Mouse (Mus musculus): ENCODE data around the gene Gpc1. TPM values are rescaled to one million over a fixed set of nuclear protein-coding genes. Genes with fewer than 3 reads are reported as not detected.

Gpc1 gene
- polyA plus RNA-seq, 1 experiment from 2014 or later: 41.8 TPM

DNA sequence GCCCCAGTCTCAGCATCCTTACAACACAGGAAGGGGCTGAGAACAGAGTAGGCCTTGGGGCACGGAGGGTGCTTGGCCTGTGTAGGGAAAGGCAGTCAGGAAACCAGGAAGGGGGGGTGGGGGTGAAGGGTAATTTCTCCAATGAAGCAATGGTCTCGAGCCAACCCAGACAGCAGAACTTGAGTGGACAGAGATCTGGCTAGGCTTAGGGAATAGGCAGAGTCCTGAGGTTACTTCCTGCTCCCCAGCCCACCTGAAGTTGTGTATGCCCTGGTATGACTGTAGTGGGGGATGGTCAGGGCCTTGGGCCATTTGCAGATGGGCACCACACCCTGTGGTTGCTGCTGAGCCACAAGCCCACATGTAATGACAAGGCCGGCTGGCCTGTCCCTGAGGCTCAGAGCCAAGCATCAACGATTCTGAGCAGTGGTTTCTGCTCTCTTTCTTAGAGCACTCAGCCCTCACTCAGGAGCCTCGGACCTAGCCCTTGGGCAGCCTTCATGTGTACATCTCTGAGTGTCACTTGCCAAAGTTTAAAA lies 15.6 kb upstream of the Gpc1 start:
- H3K4me1 ChIP-seq (ENCODE audit: control insufficient read depth, insufficient read depth, low read length): no peaks in the 10 kb centered on the region
- H3K4me3 ChIP-seq (ENCODE audit: low read depth, low read length): no peak overlapping the region
- no peak overlapping the region for H3K27ac ChIP-seq (ENCODE audit: low read depth, low read length)
- DNase-seq (ENCODE audit: low spot score, missing footprints): no peak
- no peaks in the 10 kb centered on the region for H3K9me3 ChIP-seq (ENCODE audit: control insufficient read depth, low read length)
- ATAC-seq (ENCODE audit: low FRiP score): no peak
- no peak overlapping the region for H3K4me2 ChIP-seq
- no peaks in the 10 kb centered on the region for H3K27me3 ChIP-seq (ENCODE audit: control insufficient read depth, insufficient read depth, low read length)
- H3K9ac ChIP-seq (ENCODE audit: low read length): no peak overlapping the region
- H3K36me3 ChIP-seq (ENCODE audit: control insufficient read depth, insufficient read depth, low read length): no peaks in the 10 kb centered on the region
- WGBS: 89% methylated on average over 5 of the region's 5 CpGs

- no peak for ATAC-seq (ENCODE audit: low FRiP score)
- H3K4me3 ChIP-seq (ENCODE audit: low read depth, low read length): peak overlapping the region; percentile 88
- H3K36me3 ChIP-seq (ENCODE audit: control insufficient read depth, insufficient read depth, low read length): peaks cover 8% of the 10 kb centered on the region; the same call in 1 of the 2 replicates
- H3K4me2 ChIP-seq: peak overlapping the region; percentile 80
- no peak for DNase-seq (ENCODE audit: low spot score, missing footprints)
- peak overlapping the region; percentile 99 for H3K9ac ChIP-seq (ENCODE audit: low read length)
- peaks cover 15% of the 10 kb centered on the region for H3K4me1 ChIP-seq (ENCODE audit: control insufficient read depth, insufficient read depth, low read length)
- H3K27me3 ChIP-seq (ENCODE audit: control insufficient read depth, insufficient read depth, low read length): 0 out of 2 replicates have a peak, but pooled peaks cover 2% of the 10 kb centered on the region
- peak overlapping the region; percentile 90; the same call in 1 of the 2 replicates for H3K27ac ChIP-seq (ENCODE audit: low read depth, low read length)
- no peaks in the 10 kb centered on the region for H3K9me3 ChIP-seq (ENCODE audit: control insufficient read depth, low read length)
- WGBS: 7% methylated on average over 13 of the region's 13 CpGs
Observed at GRCm38 (mm10) chr1:92830626-92831187, 738 bp upstream of the Gpc1 start.

DNA sequence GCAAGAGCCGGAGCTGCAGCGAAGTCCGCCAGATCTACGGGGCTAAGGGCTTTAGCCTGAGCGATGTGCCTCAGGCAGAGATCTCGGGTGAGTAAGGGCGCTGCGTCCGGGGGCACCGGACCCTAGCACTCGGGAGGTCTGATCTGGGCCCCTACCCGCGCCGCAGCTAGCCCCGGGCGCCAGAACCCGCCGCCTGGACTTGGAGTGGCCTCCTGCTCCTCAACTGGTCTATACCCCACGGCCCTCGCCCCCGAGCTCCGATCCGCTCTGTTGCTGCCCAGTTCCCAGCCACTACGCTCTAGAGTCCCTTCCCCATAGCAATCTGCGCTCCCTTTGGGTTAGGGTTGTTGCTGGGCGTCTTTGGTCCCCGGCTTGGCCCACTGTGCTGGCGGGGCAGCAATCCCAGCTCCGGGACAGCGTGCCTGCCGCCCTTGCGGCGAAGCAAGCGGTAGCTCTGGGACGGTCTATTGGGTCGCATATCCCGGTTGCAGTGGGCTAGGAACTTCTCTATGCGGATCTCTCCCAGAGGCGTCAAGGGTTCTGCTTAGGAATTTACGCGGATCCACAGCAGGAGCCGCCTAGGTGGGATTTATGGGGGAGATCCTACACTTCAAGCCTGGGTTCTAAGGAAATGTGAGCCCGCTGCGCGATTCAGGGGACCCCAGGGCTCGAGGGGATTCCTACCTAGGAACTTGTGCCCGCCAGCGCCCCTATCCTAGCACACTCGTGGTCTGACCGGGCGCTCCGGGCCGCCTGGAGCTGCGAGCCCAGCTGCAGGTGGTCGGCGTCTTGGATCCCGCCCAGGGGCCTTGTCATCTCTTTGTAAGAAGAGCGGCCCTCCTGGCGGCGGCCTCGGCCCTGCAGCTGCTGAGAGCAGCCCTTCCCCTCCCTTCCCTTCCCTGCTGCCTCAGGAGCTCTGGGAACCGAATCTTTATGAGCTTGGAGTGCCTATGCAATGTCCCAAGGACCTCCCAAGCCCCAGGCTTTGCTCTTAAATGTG lies 866 bp downstream of the Gpc1 start:
- DNase-seq (ENCODE audit: low spot score, missing footprints) (peak; percentile 97), ATAC-seq (ENCODE audit: low FRiP score) (peak; percentile 43)
- Histone ChIP-seq H3K9ac (ENCODE audit: low read length) (peak overlapping the region; percentile 99), H3K4me2 (peak overlapping the region; percentile 80), H3K9me3 (ENCODE audit: control insufficient read depth, low read length) (no peaks in the 10 kb centered on the region), H3K4me1 (ENCODE audit: control insufficient read depth, insufficient read depth, low read length) (peaks cover 15% of the 10 kb centered on the region), H3K27me3 (ENCODE audit: control insufficient read depth, insufficient read depth, low read length) (0 out of 2 replicates have a peak, but pooled peaks cover 2% of the 10 kb centered on the region), H3K4me3 (ENCODE audit: low read depth, low read length) (peak overlapping the region; percentile 88), H3K27ac (ENCODE audit: low read depth, low read length) (peak overlapping the region; percentile 90), H3K36me3 (ENCODE audit: control insufficient read depth, insufficient read depth, low read length) (peaks cover 8% of the 10 kb centered on the region; the same call in 1 of the 2 replicates)
- whole genome bisulfite sequencing: under 1% methylated on average over 62 of the region's 62 CpGs

- no peaks in the 10 kb centered on the region for H3K9me3 ChIP-seq (ENCODE audit: control insufficient read depth, low read length)
- DNase-seq (ENCODE audit: low spot score, missing footprints) (peak; percentile 99), ATAC-seq (ENCODE audit: low FRiP score) (peak; percentile 26)
- peaks cover 15% of the 10 kb centered on the region for H3K4me1 ChIP-seq (ENCODE audit: control insufficient read depth, insufficient read depth, low read length)
- 0 out of 2 replicates have a peak, but pooled peaks cover 2% of the 10 kb centered on the region for H3K27me3 ChIP-seq (ENCODE audit: control insufficient read depth, insufficient read depth, low read length)
- no peak overlapping the region for H3K27ac ChIP-seq (ENCODE audit: low read depth, low read length)
- no peak overlapping the region for H3K4me3 ChIP-seq (ENCODE audit: low read depth, low read length)
- H3K36me3 ChIP-seq (ENCODE audit: control insufficient read depth, insufficient read depth, low read length): peaks cover 8% of the 10 kb centered on the region; the same call in 1 of the 2 replicates
- no peak overlapping the region for H3K9ac ChIP-seq (ENCODE audit: low read length)
- WGBS: 67% methylated on average over 7 of the region's 7 CpGs
- H3K4me2 ChIP-seq: peak overlapping the region; percentile 80; the same call in 1 of the 2 replicates
Observed at GRCm38 (mm10) chr1:92833987-92834706, 2.7 kb downstream of the Gpc1 start.

GRCm38 (mm10) chr1:92837931-92838833 lies 6.7 kb downstream of the Gpc1 start:
- DNase-seq (ENCODE audit: low spot score, missing footprints): no peak
- no peak overlapping the region for H3K9ac ChIP-seq (ENCODE audit: low read length)
- no peak overlapping the region for H3K4me2 ChIP-seq
- peaks cover 8% of the 10 kb centered on the region; the same call in 1 of the 2 replicates for H3K36me3 ChIP-seq (ENCODE audit: control insufficient read depth, insufficient read depth, low read length)
- no peak for ATAC-seq (ENCODE audit: low FRiP score)
- H3K27me3 ChIP-seq (ENCODE audit: control insufficient read depth, insufficient read depth, low read length): no peaks in the 10 kb centered on the region
- H3K27ac ChIP-seq (ENCODE audit: low read depth, low read length): no peak overlapping the region
- WGBS: 78% methylated on average over 14 of the region's 14 CpGs
- H3K9me3 ChIP-seq (ENCODE audit: control insufficient read depth, low read length): no peaks in the 10 kb centered on the region
- no peak overlapping the region for H3K4me3 ChIP-seq (ENCODE audit: low read depth, low read length)
- peaks cover 8% of the 10 kb centered on the region for H3K4me1 ChIP-seq (ENCODE audit: control insufficient read depth, insufficient read depth, low read length)

GRCm38 (mm10) chr1:92839211-92839610 lies 7.8 kb downstream of the Gpc1 start:
- WGBS: 84% methylated on average over 7 of the region's 7 CpGs
- H3K27ac ChIP-seq (ENCODE audit: low read depth, low read length): no peak overlapping the region
- H3K4me1 ChIP-seq (ENCODE audit: control insufficient read depth, insufficient read depth, low read length): no peaks in the 10 kb centered on the region; the same call in 1 of the 2 replicates
- no peaks in the 10 kb centered on the region for H3K9me3 ChIP-seq (ENCODE audit: control insufficient read depth, low read length)
- no peak for ATAC-seq (ENCODE audit: low FRiP score)
- H3K4me3 ChIP-seq (ENCODE audit: low read depth, low read length): no peak overlapping the region
- H3K27me3 ChIP-seq (ENCODE audit: control insufficient read depth, insufficient read depth, low read length): no peaks in the 10 kb centered on the region
- peaks cover 8% of the 10 kb centered on the region; the same call in 1 of the 2 replicates for H3K36me3 ChIP-seq (ENCODE audit: control insufficient read depth, insufficient read depth, low read length)
- H3K4me2 ChIP-seq: no peak overlapping the region
- no peak for DNase-seq (ENCODE audit: low spot score, missing footprints)
- no peak overlapping the region for H3K9ac ChIP-seq (ENCODE audit: low read length)

GRCm38 (mm10) chr1:92840231-92840890 lies 8.9 kb downstream of the Gpc1 start:
- Histone ChIP-seq H3K4me2 (no peak overlapping the region), H3K36me3 (ENCODE audit: control insufficient read depth, insufficient read depth, low read length) (peaks cover 4% of the 10 kb centered on the region; the same call in 1 of the 2 replicates), H3K27ac (ENCODE audit: low read depth, low read length) (no peak overlapping the region), H3K9me3 (ENCODE audit: control insufficient read depth, low read length) (no peaks in the 10 kb centered on the region), H3K9ac (ENCODE audit: low read length) (no peak overlapping the region), H3K27me3 (ENCODE audit: control insufficient read depth, insufficient read depth, low read length) (no peaks in the 10 kb centered on the region), H3K4me1 (ENCODE audit: control insufficient read depth, insufficient read depth, low read length) (no peaks in the 10 kb centered on the region), H3K4me3 (ENCODE audit: low read depth, low read length) (no peak overlapping the region)
- 83% methylated on average over 8 of the region's 8 CpGs for WGBS
- ATAC-seq (ENCODE audit: low FRiP score): no peak
- DNase-seq (ENCODE audit: low spot score, missing footprints): no peak
